Mouse (Mus musculus) lung, adult 2 months (tissue): Measurements from ENCODE around the gene Cdca5.

Source experiments
- CTCF ChIP-seq: fragments of 200-500 bp; IDR thresholded peaks from 2 replicates; pipeline ENCODE4 v1.5.1; 2011; ENCODE audit warnings: mild to moderate bottlenecking, low read length, control low read depth; ENCODE audit not compliant: insufficient read depth
- POLR2A ChIP-seq: fragments of 200-500 bp; IDR thresholded peaks from 2 replicates; pipeline ENCODE4 v1.6.1; 2011; ENCODE audit warnings: low read depth, mild to moderate bottlenecking, control low read depth, low read length, borderline replicate concordance; ENCODE audit errors: extremely low read depth

DNA sequence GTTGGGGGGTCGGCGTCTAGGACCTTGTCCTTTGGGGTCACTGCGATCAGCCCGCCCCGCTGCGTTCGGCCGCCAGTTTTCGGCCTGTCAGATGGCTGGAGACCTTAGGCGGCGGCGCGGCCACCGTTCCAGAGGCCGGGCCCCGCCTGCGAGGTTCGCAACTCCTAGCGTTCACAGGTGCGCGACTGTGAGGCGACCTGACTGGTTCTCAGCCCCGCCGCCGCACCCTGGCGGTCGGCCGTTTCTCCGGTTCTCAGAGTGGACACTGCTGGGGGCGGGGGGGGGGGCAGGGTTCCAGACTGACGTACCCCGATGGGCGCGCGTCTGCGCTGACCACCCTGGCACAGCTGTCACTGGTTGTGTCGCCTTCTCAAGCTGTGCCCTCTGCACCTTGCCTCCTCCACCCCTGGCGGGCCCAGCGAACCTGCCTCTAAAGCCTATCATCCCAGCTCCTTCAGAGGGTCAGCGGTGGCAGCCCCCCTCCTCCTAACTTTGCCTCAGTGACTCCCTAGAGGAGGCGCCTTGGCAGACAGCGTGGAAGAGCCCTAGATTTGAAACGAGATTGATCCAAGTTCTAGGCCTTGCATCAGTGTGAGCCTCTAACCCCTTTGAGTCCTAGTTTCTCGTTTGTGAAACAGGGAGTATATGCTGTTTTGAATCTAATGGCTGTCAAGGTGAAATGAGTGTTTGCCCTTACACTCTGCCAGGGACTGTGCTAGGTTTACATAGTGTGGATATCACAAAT, 37.5 kb upstream of the Cdca5 start:
- TF ChIP-seq POLR2A, result no peak
- TF ChIP-seq CTCF, result no peak
